Mouse (Mus musculus): ENCODE measurements around the gene Akt1s1. TPM values are rescaled to one million over a fixed set of nuclear protein-coding genes. Genes with fewer than 3 reads are reported as not detected.

The Akt1s1 gene
- 90.6 and 104 TPM in 2 replicates for total RNA-seq (2021)
- long read RNA-seq, experiment 1, transcript Akt1s1-203 (5 exons, 1,160 nt) = major isoform, 21 of 66 reads
- long read RNA-seq, experiment 1, transcript Akt1s1-204 (5 exons, 1,812 nt) = minor isoform, 19 of 66 reads
- long read RNA-seq, experiment 1, partial matches to known transcripts = 11 of 66 reads
- long read RNA-seq, experiment 1, other reads (novel, unspliced or antisense) = 14 of 66 reads
- long read RNA-seq, experiment 2, transcript Akt1s1-203 (5 exons, 1,160 nt) = major isoform, 14 of 57 reads
- long read RNA-seq, experiment 2, transcript Akt1s1-204 (5 exons, 1,812 nt) = minor isoform, 12 of 57 reads
- long read RNA-seq, experiment 2, partial matches to known transcripts = 15 of 57 reads
- long read RNA-seq, experiment 2, other reads (novel, unspliced or antisense) = 14 of 57 reads

DNA sequence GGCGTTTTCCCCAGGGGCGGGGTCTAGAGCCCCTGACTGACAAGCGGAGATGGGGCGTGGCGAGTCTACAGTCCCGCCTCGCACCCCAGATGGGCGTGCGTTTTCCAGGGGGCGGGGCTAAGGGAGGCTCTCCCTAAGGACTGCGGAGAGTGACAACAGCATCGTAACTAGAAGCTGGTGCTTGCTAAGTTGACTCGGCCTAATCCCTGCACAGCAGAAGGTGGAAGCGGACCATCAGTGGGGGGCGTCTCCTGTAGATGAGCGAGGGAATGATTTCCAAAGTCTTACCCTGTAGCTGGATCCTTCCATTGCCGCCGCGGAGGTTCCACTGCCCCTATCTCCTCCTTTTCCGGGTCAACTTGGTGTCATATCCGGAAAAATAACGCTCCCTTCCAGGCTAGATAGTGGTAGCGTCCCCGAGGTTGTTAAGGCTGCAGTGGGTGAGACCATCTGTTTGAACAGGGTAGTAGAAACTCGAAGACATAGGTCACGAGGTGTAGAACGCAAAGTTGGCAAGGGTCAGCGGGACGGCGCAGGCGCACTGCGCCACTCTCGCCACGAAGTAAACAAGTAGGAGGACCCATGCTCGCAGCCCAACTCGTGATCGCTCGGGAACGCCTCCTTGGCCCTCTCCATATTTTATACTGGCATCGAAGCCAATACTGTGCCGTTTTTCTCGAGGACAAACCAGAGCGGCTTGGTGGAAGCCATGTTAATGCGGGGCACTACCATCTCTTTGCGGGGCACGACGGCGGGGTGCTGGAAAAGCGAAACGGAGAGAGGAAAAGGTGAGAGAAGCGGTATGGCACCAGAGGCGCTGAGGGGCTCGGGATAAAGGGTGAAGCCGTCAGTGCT lies at the start of gene Akt1s1, which contains the start of gene Tbc1d17:
TSS of gene Akt1s1 (plus strand) at position 431 of the 855 bp plus-strand sequence.
TSS of gene Tbc1d17 (minus strand) at position 519 of the 855 bp plus-strand sequence.
- peak; percentile 99 for DNase-seq

DNA sequence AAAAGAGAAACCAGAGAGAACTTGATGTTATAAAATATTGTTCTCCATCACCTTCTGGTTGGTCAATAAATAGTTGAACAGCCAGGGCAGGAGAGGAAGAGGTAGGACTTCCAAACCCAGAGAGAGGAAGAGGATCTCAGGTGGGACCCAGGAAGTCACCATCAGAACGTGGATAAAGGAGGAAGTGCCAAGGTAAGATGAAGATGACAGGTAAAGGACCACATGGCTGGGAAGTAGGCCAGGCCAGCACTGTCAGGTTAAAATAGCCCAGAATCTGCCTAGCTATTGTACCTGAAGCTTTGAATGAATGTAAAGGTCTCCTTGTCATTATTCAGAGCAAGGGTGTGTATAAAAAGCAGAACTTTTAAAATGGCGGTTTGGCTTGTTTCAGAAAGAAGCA lies 39.9 kb upstream of the Akt1s1 start:
- DNase-seq = no peak

- no peak for DNase-seq
Observed at GRCm38 (mm10) chr7:44809466-44809865, 39.3 kb upstream of the Akt1s1 start.

- DNase-seq = no peak
Observed at GRCm38 (mm10) chr7:44810365-44810764, 38.4 kb upstream of the Akt1s1 start.

DNA sequence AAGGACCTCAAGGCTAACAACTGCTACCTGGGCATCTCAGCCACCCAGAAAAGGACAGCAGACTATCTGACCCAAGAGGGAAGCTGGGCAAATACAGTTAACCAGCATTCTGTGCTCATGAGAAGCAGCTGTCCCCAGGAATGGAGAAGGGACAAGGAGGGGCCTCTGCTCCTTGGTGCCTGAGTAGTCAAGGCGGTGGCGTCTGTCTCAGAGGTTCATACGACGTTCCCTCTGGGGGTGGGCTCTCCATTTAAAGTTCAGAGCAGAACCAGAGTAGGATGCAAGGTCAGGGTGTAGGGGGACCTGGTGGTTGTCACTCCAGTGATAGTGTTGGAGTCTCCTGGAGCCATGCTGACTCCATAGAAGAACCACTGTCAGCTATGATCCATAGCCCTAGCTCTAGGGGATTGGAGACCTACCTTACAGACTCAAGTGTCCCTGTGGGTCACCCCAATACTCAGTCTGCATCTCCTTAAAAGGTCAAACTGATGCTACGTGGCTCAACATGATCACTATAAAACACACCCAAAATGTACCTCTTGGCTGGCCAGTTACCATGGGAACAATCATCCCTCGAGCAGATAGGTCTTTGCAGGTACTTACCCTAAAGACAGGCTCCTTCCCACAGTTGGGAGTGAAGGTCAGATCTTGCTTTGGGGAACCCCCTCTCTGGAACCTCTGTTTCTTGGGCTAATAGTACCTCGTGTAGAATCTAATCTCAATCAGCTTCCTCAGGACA lies 37.8 kb upstream of the Akt1s1 start:
- no peak for DNase-seq

GRCm38 (mm10) chr7:44812651-44813325 lies 36.0 kb upstream of the Akt1s1 start:
- DNase-seq = no peak

DNA sequence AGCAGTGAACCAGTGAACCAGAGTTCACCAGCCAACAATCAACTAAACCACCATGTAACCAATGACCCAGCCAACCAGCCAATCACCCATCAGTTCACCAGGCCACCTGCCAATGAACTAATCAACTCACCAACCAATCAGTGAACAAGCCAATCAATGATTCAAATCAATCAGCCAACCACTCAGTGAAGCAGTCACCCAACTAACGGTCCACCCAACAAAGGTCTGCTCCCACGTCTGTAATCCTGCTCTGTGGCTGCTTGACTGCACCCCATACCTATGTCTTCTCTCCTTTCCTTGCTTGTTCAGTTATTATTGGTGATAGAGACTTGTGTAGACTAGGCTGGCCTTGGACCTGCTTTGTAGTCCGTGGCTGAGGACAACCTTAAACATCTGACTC lies 34.8 kb upstream of the Akt1s1 start:
- no peak for DNase-seq

- DNase-seq = no peak
Observed at GRCm38 (mm10) chr7:44814423-44814822, 34.4 kb upstream of the Akt1s1 start.

- no peak for DNase-seq
Observed at GRCm38 (mm10) chr7:44814952-44815553, 33.7 kb upstream of the Akt1s1 start.

- DNase-seq = peak; percentile 100
Observed at GRCm38 (mm10) chr7:44815721-44816469, 32.9 kb upstream of the Akt1s1 start, which contains the start of the genes Nup62 and Il4i1. Nup62 (plus strand) TSS chr7:44816088. Il4i1 (plus strand) TSS chr7:44816387.

DNA sequence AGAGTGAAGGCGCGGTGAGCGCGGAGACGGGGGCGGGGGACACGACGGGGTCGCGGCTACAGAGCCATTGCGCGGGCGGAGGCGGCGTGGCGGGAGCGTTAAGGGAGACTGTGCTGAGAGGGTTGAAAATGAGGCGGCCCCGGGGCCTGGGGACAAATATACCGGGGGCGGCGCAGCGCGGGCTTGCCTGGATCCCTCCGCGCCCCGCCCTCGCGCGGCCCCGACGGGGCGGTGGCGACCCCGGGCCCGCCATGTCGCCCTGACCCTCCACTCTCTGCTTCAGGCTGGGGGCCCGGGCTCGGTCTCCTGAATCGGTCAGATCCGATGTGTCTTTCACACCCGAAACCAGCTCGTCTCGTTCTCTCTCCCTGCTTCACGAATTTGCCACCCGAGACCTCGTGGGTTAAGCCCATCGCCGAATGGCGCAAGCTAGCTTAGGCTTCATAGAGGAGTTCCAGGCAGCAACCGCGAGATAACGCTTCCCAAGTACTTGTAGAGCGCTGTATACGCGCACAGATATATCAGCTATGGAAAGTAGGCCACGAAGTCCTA lies 32.2 kb upstream of the Akt1s1 start, which contains the start of gene Atf5:
TSS of gene Atf5 (minus strand) at position 189 of the 552 bp plus-strand sequence.
- DNase-seq = peak; percentile 82

DNA sequence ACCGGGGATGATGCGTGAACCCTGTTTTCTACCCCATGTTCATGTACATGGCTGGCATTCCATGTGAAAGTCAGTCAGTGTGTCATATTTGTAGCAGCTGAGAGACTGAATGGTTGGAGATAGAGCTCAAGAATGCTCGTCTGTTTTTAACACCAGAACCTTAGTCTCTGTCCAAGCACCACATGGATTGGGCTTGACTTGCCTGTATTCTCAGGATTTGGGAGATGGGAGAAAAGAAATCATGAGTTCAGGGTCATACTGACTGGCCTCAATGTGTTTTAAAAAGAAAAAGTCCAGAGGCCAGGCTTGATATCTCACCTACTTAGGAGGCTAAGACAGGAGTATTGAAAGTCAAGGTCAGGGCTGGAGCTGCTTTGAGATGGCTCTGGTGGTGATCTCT lies 31.4 kb upstream of the Akt1s1 start:
- DNase-seq = peak; percentile 5

- peak; percentile 13 for DNase-seq
Observed at GRCm38 (mm10) chr7:44818164-44818563, 30.6 kb upstream of the Akt1s1 start.

DNA sequence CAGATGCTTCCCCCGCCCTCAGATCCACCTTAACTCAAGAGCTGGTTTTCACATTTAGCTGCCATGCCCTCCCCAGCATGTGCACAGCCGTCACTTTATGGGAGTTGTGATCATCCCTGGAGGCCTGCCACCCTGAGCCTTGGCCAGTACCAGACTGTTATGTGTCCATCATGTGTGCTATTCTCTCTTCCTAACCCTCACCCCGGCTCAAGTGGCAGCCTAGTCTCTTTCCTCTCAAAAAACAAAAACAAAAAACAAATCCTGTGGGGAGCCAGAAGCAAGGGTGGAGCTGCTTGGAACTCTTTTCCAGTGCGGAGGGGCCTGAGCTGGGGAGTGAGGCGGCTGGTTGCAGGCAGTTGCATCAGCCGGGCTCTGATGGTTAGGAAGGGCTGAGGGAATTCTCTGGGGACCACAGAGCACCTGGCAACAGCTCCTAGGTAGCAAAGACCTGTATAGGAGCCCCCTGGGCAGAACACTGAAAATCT lies 30.0 kb upstream of the Akt1s1 start:
- DNase-seq = peak; percentile 74

DNA sequence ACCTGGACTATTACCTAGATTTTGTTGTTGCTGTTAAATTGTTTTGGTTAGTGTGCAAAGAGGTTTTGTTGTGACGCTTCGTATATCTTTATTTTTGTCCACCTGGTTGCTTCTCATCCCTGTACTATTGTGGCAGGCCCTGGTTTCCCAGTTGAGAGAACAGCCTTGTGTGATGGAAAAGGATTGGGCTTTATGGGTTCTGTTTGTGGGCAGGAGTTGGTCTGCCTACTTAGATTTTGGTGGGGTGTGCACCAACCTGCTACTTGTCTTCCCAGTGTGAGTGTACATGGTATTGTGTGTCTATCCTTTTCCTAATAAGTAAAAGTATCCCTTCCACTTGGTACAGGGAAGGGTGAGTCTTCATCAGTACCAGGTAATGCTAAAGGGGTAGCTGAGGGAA lies 29.4 kb upstream of the Akt1s1 start:
- peak; percentile 2 for DNase-seq

DNA sequence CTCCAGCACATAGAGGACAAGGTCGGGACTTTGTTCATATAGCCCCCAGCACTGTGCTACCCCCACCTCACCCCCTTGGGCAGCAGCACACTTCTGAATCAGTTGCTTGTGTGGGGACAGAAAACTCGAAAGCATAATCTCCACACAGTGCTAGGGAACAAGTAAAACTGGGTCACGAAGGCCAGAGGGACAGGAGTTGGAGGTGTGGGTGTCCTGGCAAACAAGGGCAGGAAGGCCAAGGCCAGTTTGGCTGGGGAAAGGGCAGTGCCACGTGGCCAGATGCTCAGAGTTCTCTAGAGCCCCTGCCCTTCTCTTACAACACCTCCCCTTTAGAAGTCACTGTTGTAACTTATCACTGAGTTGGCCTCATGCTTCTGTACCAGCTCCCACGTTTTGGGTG lies 28.9 kb upstream of the Akt1s1 start:
- DNase-seq = peak; percentile 69

GRCm38 (mm10) chr7:44820525-44820924 lies 28.3 kb upstream of the Akt1s1 start:
- no peak for DNase-seq

- DNase-seq = peak; percentile 5
Observed at GRCm38 (mm10) chr7:44821666-44822448, 26.9 kb upstream of the Akt1s1 start.

GRCm38 (mm10) chr7:44823409-44823808 lies 25.4 kb upstream of the Akt1s1 start:
- peak; percentile 3 for DNase-seq

Data from adrenal gland, postnatal 14 days (tissue).